Mouse (Mus musculus): ENCODE data around the gene Fnip1.

- TF ChIP-seq CTCF (IDR thresholded peaks at IDR 0.05; ENCODE audit: extremely low read depth, insufficient read depth, low read length) (no peak), POLR2A (IDR thresholded peaks at IDR 0.05; ENCODE audit: extremely low read depth, insufficient read depth, low read length) (no peak)
These were observed 54.1 kb downstream of the Fnip1 start for GRCm38 (mm10) chr11:54491946-54492558.
